Comparison of ENCODE assay signal across 18 mouse cellular contexts in the genomic region with DNA sequence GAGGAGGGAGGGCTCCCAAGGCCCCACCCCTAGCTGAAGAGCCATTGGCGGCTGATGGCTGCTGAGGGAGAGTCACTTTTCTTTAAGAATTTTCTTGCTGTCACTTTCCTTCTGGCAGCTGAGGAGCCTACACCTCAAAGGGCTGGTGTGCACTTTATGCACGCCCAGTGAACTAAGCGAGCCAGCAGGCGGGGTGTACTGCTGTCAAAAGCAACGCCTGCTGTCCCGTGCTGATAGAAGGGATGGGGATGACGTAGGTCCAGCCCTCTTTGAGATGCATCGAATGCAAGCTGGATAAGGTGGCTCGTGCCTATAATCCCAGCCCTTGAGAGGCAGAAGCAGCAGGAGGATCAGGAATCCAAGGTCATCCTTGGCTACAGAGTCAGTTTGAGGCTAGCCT.
"Had no signal": no experiment of that assay in that cellular context is flagged by ENCODE, and none has a peak within 500 bp of the region (broad histone marks: within the 10 kb centered on the region; RNA-seq: fewer than 3 reads in every experiment).

No protein-coding gene starts in this region.

- H3K4me3 ChIP-seq: liver, embryonic 13.5 days; lung, embryonic 15.5 days; megakaryocyte, embryonic 14.5 days; midbrain, embryonic 10.5 days; midbrain, embryonic 12.5 days; myocyte; neural tube, embryonic 13.5 days; neural tube, embryonic 15.5 days; stomach, embryonic 15.5 days had no signal

- H3K4me1 ChIP-seq: midbrain, embryonic 12.5 days; stomach, embryonic 15.5 days had no signal

- H3K9me3 ChIP-seq: liver, embryonic 13.5 days; lung, embryonic 15.5 days; megakaryocyte, embryonic 14.5 days; midbrain, embryonic 10.5 days; midbrain, embryonic 12.5 days; neural tube, embryonic 13.5 days; neural tube, embryonic 15.5 days; stomach, embryonic 15.5 days had no signal

- H3K27ac ChIP-seq: liver, embryonic 13.5 days; lung, embryonic 15.5 days; midbrain, embryonic 10.5 days; midbrain, embryonic 12.5 days; neural tube, embryonic 13.5 days; neural tube, embryonic 15.5 days; stomach, embryonic 15.5 days; stomach, postnatal 0 days had no signal

- H3K9ac ChIP-seq: liver, embryonic 13.5 days; lung, embryonic 15.5 days; midbrain, embryonic 12.5 days; neural tube, embryonic 13.5 days; neural tube, embryonic 15.5 days; stomach, embryonic 15.5 days had no signal

- H3K27me3 ChIP-seq: liver, embryonic 13.5 days; lung, embryonic 15.5 days; midbrain, embryonic 12.5 days; neural tube, embryonic 13.5 days; neural tube, embryonic 15.5 days; stomach, embryonic 15.5 days had no signal

- H3K36me3 ChIP-seq: liver, embryonic 13.5 days; lung, embryonic 15.5 days; midbrain, embryonic 12.5 days; neural tube, embryonic 13.5 days; neural tube, embryonic 15.5 days; stomach, embryonic 15.5 days had no signal

- H3K4me2 ChIP-seq: liver, embryonic 13.5 days; lung, embryonic 15.5 days; midbrain, embryonic 12.5 days; neural tube, embryonic 13.5 days; neural tube, embryonic 15.5 days; stomach, embryonic 15.5 days had no signal

- ATAC-seq: midbrain, embryonic 16.5 days had no signal

- DNase-seq: liver, embryonic 13.5 days; lung, adult 2 months; lung, postnatal 10 days; lung, postnatal 4 days; midbrain, embryonic 14.5 days; right cerebral cortex, postnatal 14 days; thymus, adult 2 months; thymus, postnatal 25 days had no signal
